Mouse (Mus musculus) heart, adult 2 months (tissue): Measurements from ENCODE around the gene Tldc2. TPM values are rescaled to one million over a fixed set of nuclear protein-coding genes. Genes with fewer than 3 reads are reported as not detected.

Experiments
- DNase-seq, 2 experiments: peaks; one replicate each; pipeline ENCODE4 v3.0.0; 2021
- H3K27ac ChIP-seq: fragments of 200-600 bp; 2 replicates; pipeline ENCODE4 v1.8.1; 2022
- H3K27me3 ChIP-seq: fragments of 200-500 bp; 2 replicates; pipeline ENCODE4 v1.6.1; 2012; ENCODE audit warnings: mild to moderate bottlenecking, low read length, inconsistent platforms, mixed read lengths; ENCODE audit not compliant: control insufficient read depth, insufficient read depth
- H3K36me3 ChIP-seq: fragments of 200-500 bp; 2 replicates; pipeline ENCODE4 v1.6.1; 2012; ENCODE audit warnings: low read length, inconsistent platforms; ENCODE audit not compliant: control insufficient read depth, insufficient read depth
- H3K4me1 ChIP-seq: fragments of 200-500 bp; 2 replicates; pipeline ENCODE4 v1.6.1; 2011; ENCODE audit warnings: low read length; ENCODE audit not compliant: control insufficient read depth, insufficient read depth
- H3K4me3 ChIP-seq: fragments of 200-600 bp; 2 replicates; pipeline ENCODE4 v1.8.1; 2022
- H3K79me2 ChIP-seq: fragments of 200-500 bp; replicated peaks from 2 replicates; pipeline ENCODE4 v1.6.1; 2012; ENCODE audit warnings: mild to moderate bottlenecking, inconsistent platforms, low read length, moderate library complexity, mixed read lengths; ENCODE audit not compliant: control insufficient read depth, insufficient read depth
- H3K9ac ChIP-seq: fragments of 200-500 bp; 2 replicates; pipeline ENCODE4 v1.6.1; 2012; ENCODE audit warnings: low read depth, mild to moderate bottlenecking, control low read depth, inconsistent platforms, low read length, mixed read lengths
- CTCF ChIP-seq: fragments of 200-600 bp; IDR thresholded peaks from 2 replicates; pipeline ENCODE4 v1.8.1; 2022; ENCODE audit warnings: antibody characterized with exemption, mild to moderate bottlenecking, moderate library complexity
- EP300 ChIP-seq: fragments of 200-500 bp; IDR thresholded peaks from 2 replicates; pipeline ENCODE4 v1.6.1; 2011; ENCODE audit warnings: low read depth, low read length, control low read depth; ENCODE audit not compliant: insufficient read depth
- POLR2A ChIP-seq: fragments of 200-500 bp; IDR thresholded peaks from 2 replicates; pipeline ENCODE4 v1.6.1; 2011; ENCODE audit warnings: mild to moderate bottlenecking, low read depth, low read length, control low read depth; ENCODE audit not compliant: insufficient read depth
- WGBS: fragments of 180-500 bp; shearing (Covaris S2); methylation state at CpG from one replicate; pipeline ENCODE4 v1.1.7; 2018; 5-methylcytosine and 5-hydroxymethylcytosine counted together
- intact Hi-C: fragments of 180-260 bp; cut with DNase I; formaldehyde crosslinking; loops from one replicate; pipeline ENCODE4 v1.15.1; 2025
- polyA plus RNA-seq: library from polyadenylated mRNA; depleted of rRNA; stranded (reverse); fragments of >200 nt; gene quantifications from 2 replicates; pipeline ENCODE4 v1.2.3, GENCODE M21; 2012
- total RNA-seq, 2 experiments: library from RNA; stranded (reverse); gene quantifications; 2 replicates each; pipeline ENCODE4 v1.2.3; 2021

Tldc2 gene
- total and polyA plus RNA-seq, 3 experiments, result not detected

DNA sequence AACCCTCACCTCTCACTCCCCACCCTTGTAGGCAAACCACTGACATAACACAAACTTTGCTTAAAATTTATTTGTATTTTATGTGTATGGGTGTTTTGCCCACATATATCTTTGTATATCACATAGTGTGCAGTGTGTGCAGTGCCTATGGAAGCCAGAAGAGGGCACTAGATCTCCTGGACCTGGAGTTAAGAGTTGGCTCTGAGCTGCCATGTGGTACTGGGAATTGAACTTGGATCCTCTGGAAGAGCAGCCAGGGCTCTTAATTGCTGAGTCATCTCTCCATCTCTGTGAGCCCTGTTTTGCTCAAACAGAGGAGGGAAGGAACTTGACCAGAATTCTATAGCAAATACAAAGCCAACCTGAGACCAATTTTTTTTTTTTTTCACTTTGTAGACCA, 42.9 kb upstream of the Tldc2 start:
- intact Hi-C loops, result loop anchor here (2.0 kb wide), 1 partner anchor 51 kb away; no protein-coding TSS in a partner anchor
- TF ChIP-seq CTCF (peak; percentile 64), EP300 (no peak)
- no peak overlapping the region for H3K9ac ChIP-seq
- no peaks in the 10 kb centered on the region for H3K36me3 ChIP-seq
- no peak overlapping the region for H3K4me3 ChIP-seq
- peaks cover 1% of the 10 kb centered on the region; the same call in 1 of the 2 replicates for H3K4me1 ChIP-seq
- no peak for DNase-seq
- H3K79me2 ChIP-seq, result peaks cover 3% of the 10 kb centered on the region
- H3K27ac ChIP-seq, result no peak overlapping the region
- no peaks in the 10 kb centered on the region for H3K27me3 ChIP-seq

- Histone ChIP-seq H3K27ac (no peak overlapping the region), H3K79me2 (peaks cover 2% of the 10 kb centered on the region), H3K9ac (no peak overlapping the region), H3K36me3 (no peaks in the 10 kb centered on the region), H3K27me3 (no peaks in the 10 kb centered on the region), H3K4me1 (peaks cover 3% of the 10 kb centered on the region; the same call in 1 of the 2 replicates), H3K4me3 (no peak overlapping the region)
- WGBS, result 100% methylated on average over 2 of the region's 2 CpGs
- intact Hi-C loops, result no loop called here
- DNase-seq, result no peak
- TF ChIP-seq EP300 (no peak), POLR2A (no peak), CTCF (no peak)
Observed at GRCm38 (mm10) chr2:157045932-157046331, 40.9 kb upstream of the Tldc2 start.

GRCm38 (mm10) chr2:157046956-157047355, 39.9 kb upstream of the Tldc2 start:
- 89% methylated on average over 5 of the region's 5 CpGs for WGBS
- peaks cover 2% of the 10 kb centered on the region; the same call in 1 of the 2 replicates for H3K4me1 ChIP-seq
- H3K27me3 ChIP-seq, result no peaks in the 10 kb centered on the region
- H3K36me3 ChIP-seq, result no peaks in the 10 kb centered on the region
- DNase-seq, result no peak
- H3K4me3 ChIP-seq, result no peak overlapping the region
- intact Hi-C loops, result no loop called here
- H3K27ac ChIP-seq, result no peak overlapping the region
- H3K9ac ChIP-seq, result no peak overlapping the region
- H3K79me2 ChIP-seq, result peaks cover 2% of the 10 kb centered on the region
- TF ChIP-seq EP300, result no peak
- no peak for TF ChIP-seq POLR2A
- TF ChIP-seq CTCF, result no peak

DNA sequence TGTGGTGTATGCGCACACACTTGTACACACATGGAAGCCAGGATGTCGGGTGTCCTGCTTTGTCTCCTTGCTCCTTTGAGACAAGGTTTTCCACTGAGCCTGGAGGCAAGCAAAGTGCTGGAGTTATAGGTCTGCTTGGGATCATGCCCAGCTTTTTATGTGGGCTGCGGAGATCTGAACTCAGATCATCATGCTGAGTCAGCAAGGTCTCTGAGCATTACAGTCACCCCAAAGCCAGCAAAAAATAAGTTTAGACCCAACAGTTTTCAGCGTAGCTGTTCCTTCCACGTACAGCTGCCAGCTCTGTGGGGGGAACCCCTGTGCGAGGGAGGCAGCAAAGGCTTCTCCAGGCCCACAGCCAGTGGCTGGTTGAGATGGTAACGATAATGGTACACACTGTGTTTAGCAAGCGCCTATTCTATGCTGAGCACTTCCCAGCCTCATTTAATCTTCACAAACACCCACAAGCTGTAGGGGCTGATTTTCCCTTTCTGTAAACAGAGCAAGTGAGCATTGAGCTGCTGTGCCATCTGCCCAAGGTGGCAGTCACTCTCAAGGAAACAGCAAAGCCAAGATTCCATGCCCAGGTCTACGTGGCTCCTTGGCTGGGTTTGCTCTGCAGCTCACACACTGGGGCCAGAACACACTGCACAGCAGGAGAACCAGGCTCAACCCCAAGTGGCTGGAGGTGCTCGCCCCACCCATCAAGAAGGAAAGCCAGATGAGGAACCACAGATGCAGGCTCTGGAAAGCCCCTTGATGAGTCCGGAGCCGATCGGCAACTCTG, 38.3 kb upstream of the Tldc2 start:
- H3K79me2 ChIP-seq, result peaks cover 2% of the 10 kb centered on the region
- no peak overlapping the region for H3K9ac ChIP-seq
- peaks cover 2% of the 10 kb centered on the region; the same call in 1 of the 2 replicates for H3K4me1 ChIP-seq
- H3K4me3 ChIP-seq, result no peak overlapping the region
- 76% methylated on average over 13 of the region's 13 CpGs for WGBS
- H3K27ac ChIP-seq, result no peak overlapping the region
- TF ChIP-seq EP300, result no peak
- no peak for TF ChIP-seq CTCF
- no peak for TF ChIP-seq POLR2A
- intact Hi-C loops, result no loop called here
- H3K36me3 ChIP-seq, result no peaks in the 10 kb centered on the region
- no peak for DNase-seq
- H3K27me3 ChIP-seq, result no peaks in the 10 kb centered on the region

GRCm38 (mm10) chr2:157049831-157050243, 37.0 kb upstream of the Tldc2 start:
- peaks cover 2% of the 10 kb centered on the region for H3K79me2 ChIP-seq
- no peak overlapping the region for H3K9ac ChIP-seq
- no peak overlapping the region for H3K27ac ChIP-seq
- DNase-seq, result no peak
- WGBS, result 57% methylated on average over 8 of the region's 8 CpGs
- intact Hi-C loops, result no loop called here
- no peak for TF ChIP-seq POLR2A
- no peak overlapping the region for H3K4me3 ChIP-seq
- H3K36me3 ChIP-seq, result no peaks in the 10 kb centered on the region
- H3K4me1 ChIP-seq, result peaks cover 2% of the 10 kb centered on the region; the same call in 1 of the 2 replicates
- no peaks in the 10 kb centered on the region for H3K27me3 ChIP-seq

DNA sequence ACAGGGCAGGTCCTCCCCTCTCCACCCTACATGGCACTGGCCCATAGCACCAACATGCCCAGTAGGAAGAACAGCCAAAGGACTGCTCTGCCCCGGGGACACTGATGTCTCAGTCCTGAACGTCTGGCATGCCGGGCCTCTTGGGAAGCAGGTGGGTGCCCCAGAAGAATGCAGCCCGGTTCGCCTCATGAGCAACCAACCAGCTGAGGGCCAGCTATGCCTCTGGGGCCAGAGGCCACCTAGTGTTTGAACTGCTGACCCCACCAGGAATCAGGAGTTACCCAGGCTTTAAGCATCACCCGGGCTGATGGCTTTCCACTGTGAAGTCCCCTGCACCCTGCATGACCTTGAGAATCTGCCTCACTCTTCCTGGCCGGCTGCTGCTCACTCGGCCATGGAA, 34.4 kb upstream of the Tldc2 start:
- intact Hi-C loops, result no loop called here
- H3K4me1 ChIP-seq, result peaks cover 4% of the 10 kb centered on the region; the same call in 1 of the 2 replicates

More for the DNA sequence above, 34.4 kb upstream of the Tldc2 start:
- no peak overlapping the region for H3K4me3 ChIP-seq
- no peaks in the 10 kb centered on the region for H3K36me3 ChIP-seq
- 64% methylated on average over 8 of the region's 8 CpGs for WGBS
- H3K79me2 ChIP-seq, result peaks cover 2% of the 10 kb centered on the region; the same call in 1 of the 2 replicates
- no peak for TF ChIP-seq POLR2A
- no peak for TF ChIP-seq EP300
- no peak for TF ChIP-seq CTCF
- H3K27ac ChIP-seq, result no peak overlapping the region
- no peak for DNase-seq
- no peaks in the 10 kb centered on the region for H3K27me3 ChIP-seq
- H3K9ac ChIP-seq, result no peak overlapping the region
